Mouse (Mus musculus): Measurements from ENCODE around the gene Alg12. TPM values are rescaled to one million over a fixed set of nuclear protein-coding genes. Genes with fewer than 3 reads are reported as not detected.
"Not testable (repeated sequence)": the region's sequence is repeated elsewhere in the genome, so short reads cannot be mapped to it uniquely, and the experiment has no call there.

Gene Alg12
- polyA plus RNA-seq, 1 experiment = 16.6 TPM

GRCm38 (mm10) chr15:88813262-88813661, 5.9 kb downstream of the Alg12 start:
- Histone ChIP-seq H3K27me3 (ENCODE audit: control insufficient read depth, insufficient read depth, low read length) (no peaks in the 10 kb centered on the region), H3K4me3 (ENCODE audit: extremely low read depth, insufficient read depth, insufficient read length) (no peak overlapping the region), H3K36me3 (ENCODE audit: control insufficient read depth, insufficient read depth, low read length) (peaks cover 19% of the 10 kb centered on the region), H3K27ac (ENCODE audit: insufficient read depth, low read length) (no peak overlapping the region), H3K4me1 (ENCODE audit: control insufficient read depth, insufficient read depth, insufficient read length) (no peaks in the 10 kb centered on the region)
- 90% methylated on average over 3 of the region's 3 CpGs for WGBS
- no peak for TF ChIP-seq CTCF (IDR thresholded peaks at IDR 0.05; ENCODE audit: extremely low read depth, insufficient read depth, insufficient read length, insufficient replicate concordance)
- no peak for TF ChIP-seq POLR2A (IDR thresholded peaks at IDR 0.05; ENCODE audit: low read depth, low read length)
- no peak for DNase-seq (ENCODE audit: low read depth in 1 of 2, low spot score in 2 of 2)

DNA sequence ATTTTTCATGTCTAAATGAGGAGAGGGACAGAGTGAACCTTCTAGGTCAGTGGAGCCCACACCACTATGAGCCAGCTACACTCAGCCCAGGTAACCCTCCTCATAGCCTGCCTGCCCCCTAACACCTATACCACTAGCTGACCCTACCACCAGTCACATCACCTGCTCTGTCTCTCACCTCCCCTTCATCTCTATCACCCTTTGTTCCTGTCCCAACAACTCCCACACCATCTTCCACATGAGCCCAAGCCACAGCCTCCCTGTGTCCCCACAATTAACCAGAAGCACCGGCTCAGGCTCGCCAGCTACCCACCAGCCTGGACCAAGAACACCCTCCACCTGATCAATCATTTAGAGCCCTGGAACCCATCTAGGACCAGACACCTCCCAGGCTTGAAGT, 8.7 kb downstream of the Alg12 start:
- Histone ChIP-seq H3K4me3 (ENCODE audit: extremely low read depth, insufficient read depth, insufficient read length) (no peak overlapping the region), H3K36me3 (ENCODE audit: control insufficient read depth, insufficient read depth, low read length) (peaks cover 31% of the 10 kb centered on the region), H3K27ac (ENCODE audit: insufficient read depth, low read length) (no peak overlapping the region), H3K4me1 (ENCODE audit: control insufficient read depth, insufficient read depth, insufficient read length) (no peaks in the 10 kb centered on the region), H3K27me3 (ENCODE audit: control insufficient read depth, insufficient read depth, low read length) (no peaks in the 10 kb centered on the region)
- DNase-seq (ENCODE audit: low read depth in 1 of 2, low spot score in 2 of 2) = no peak
- no peak for TF ChIP-seq CTCF (IDR thresholded peaks at IDR 0.05; ENCODE audit: extremely low read depth, insufficient read depth, insufficient read length, insufficient replicate concordance)
- no peak for TF ChIP-seq POLR2A (IDR thresholded peaks at IDR 0.05; ENCODE audit: low read depth, low read length)
- WGBS = 91% methylated on average over 2 of the region's 2 CpGs

DNA sequence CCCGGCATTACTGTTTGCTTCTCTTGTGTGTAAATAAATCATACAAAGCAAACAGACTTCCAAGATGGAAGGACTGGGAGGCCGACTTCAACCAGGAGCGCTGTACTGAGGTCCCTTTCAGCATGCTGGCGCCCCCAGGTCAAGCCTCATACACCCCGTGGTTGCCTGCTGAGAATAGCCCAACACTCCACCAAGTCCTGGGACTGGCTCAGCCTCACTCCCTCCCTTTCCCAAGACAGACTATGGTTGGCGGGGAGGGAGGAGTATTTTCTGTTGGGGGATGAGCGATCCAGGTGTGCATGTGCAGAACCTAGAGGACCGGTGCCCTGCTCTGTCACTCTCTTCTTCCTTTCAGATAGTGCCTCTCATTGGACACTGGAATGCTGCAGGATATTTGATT, 11.0 kb downstream of the Alg12 start:
- peaks cover 27% of the 10 kb centered on the region for H3K36me3 ChIP-seq (ENCODE audit: control insufficient read depth, insufficient read depth, low read length)

GRCm38 (mm10) chr15:88802348-88802747, 16.8 kb downstream of the Alg12 start:
- H3K27ac ChIP-seq (ENCODE audit: insufficient read depth, low read length) = no peak overlapping the region
- no peak for DNase-seq (ENCODE audit: low read depth in 1 of 2, low spot score in 2 of 2)
- H3K27me3 ChIP-seq (ENCODE audit: control insufficient read depth, insufficient read depth, low read length) = no peaks in the 10 kb centered on the region
- H3K36me3 ChIP-seq (ENCODE audit: control insufficient read depth, insufficient read depth, low read length) = peaks cover 10% of the 10 kb centered on the region
- WGBS = 91% methylated on average over 6 of the region's 6 CpGs
- no peaks in the 10 kb centered on the region for H3K4me1 ChIP-seq (ENCODE audit: control insufficient read depth, insufficient read depth, insufficient read length)
- no peak overlapping the region for H3K4me3 ChIP-seq (ENCODE audit: extremely low read depth, insufficient read depth, insufficient read length)
- no peak for TF ChIP-seq POLR2A (IDR thresholded peaks at IDR 0.05; ENCODE audit: low read depth, low read length)
- no peak for TF ChIP-seq CTCF (IDR thresholded peaks at IDR 0.05; ENCODE audit: extremely low read depth, insufficient read depth, insufficient read length, insufficient replicate concordance)

More for the DNA sequence above, 11.0 kb downstream of the Alg12 start:
- TF ChIP-seq CTCF (IDR thresholded peaks at IDR 0.05; ENCODE audit: extremely low read depth, insufficient read depth, insufficient read length, insufficient replicate concordance) (no peak), POLR2A (IDR thresholded peaks at IDR 0.05; ENCODE audit: low read depth, low read length) (no peak)
- Histone ChIP-seq H3K27ac (ENCODE audit: insufficient read depth, low read length) (no peak overlapping the region), H3K4me3 (ENCODE audit: extremely low read depth, insufficient read depth, insufficient read length) (no peak overlapping the region), H3K4me1 (ENCODE audit: control insufficient read depth, insufficient read depth, insufficient read length) (no peaks in the 10 kb centered on the region), H3K27me3 (ENCODE audit: control insufficient read depth, insufficient read depth, low read length) (no peaks in the 10 kb centered on the region)
- DNase-seq (ENCODE audit: low read depth in 1 of 2, low spot score in 2 of 2) = no peak
- 96% methylated on average over 8 of the region's 8 CpGs for WGBS

DNA sequence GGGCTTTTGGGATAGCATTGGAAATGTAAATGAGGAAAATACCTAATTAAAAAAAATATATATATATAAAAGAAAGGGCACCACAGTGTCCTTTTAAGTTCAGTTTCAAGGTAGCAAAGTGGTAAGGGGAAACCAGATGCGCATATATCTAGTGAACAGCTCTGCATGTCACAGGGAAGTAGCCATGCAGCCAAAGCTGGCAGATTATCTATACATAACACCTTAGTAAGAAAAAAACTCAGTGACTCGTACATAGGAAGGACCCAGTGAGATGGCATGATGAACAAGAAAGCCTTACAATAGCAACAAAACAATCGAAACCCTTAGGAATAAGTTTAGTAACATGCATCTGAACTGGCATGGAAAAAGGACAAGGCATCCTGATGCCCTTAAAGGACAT, 17.2 kb downstream of the Alg12 start:
- TF ChIP-seq CTCF (IDR thresholded peaks at IDR 0.05; ENCODE audit: extremely low read depth, insufficient read depth, insufficient read length, insufficient replicate concordance) (no peak), POLR2A (IDR thresholded peaks at IDR 0.05; ENCODE audit: low read depth, low read length) (no peak)
- Histone ChIP-seq H3K4me3 (ENCODE audit: extremely low read depth, insufficient read depth, insufficient read length) (no peak overlapping the region), H3K4me1 (ENCODE audit: control insufficient read depth, insufficient read depth, insufficient read length) (no peaks in the 10 kb centered on the region), H3K36me3 (ENCODE audit: control insufficient read depth, insufficient read depth, low read length) (peaks cover 10% of the 10 kb centered on the region), H3K27ac (ENCODE audit: insufficient read depth, low read length) (no peak overlapping the region), H3K27me3 (ENCODE audit: control insufficient read depth, insufficient read depth, low read length) (no peaks in the 10 kb centered on the region)
- no peak for DNase-seq (ENCODE audit: low read depth in 1 of 2, low spot score in 2 of 2)
- WGBS = 91% methylated on average over 3 of the region's 3 CpGs

DNA sequence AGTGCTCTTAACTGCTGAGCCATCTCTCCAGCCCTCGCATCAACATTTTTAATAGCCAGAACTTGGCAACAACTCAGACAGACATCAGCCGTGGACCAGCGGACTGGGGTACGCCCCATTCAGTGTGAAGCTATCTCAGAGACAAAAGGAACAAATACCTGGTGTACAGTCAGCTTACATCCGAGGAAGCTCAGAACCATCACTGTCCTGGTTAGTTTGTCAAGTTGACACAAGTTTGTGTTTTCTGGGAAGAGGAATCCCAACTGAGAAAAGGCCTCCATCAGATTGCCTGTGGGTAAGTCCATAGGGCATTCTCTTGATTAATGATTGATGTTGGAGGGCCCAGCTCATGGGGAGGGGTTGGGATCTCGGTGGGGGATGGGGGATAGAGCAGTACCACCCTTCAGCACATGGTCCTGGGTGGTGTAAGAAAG, 18.2 kb downstream of the Alg12 start:
- H3K4me3 ChIP-seq (ENCODE audit: extremely low read depth, insufficient read depth, insufficient read length) = no peak overlapping the region
- peaks cover 4% of the 10 kb centered on the region for H3K36me3 ChIP-seq (ENCODE audit: control insufficient read depth, insufficient read depth, low read length)
- no peak overlapping the region for H3K27ac ChIP-seq (ENCODE audit: insufficient read depth, low read length)
- H3K27me3 ChIP-seq (ENCODE audit: control insufficient read depth, insufficient read depth, low read length) = no peaks in the 10 kb centered on the region
- DNase-seq (ENCODE audit: low read depth in 1 of 2, low spot score in 2 of 2) = no peak
- H3K4me1 ChIP-seq (ENCODE audit: control insufficient read depth, insufficient read depth, insufficient read length) = no peaks in the 10 kb centered on the region
- 78% methylated on average over 6 of the region's 6 CpGs for WGBS
- TF ChIP-seq CTCF (IDR thresholded peaks at IDR 0.05; ENCODE audit: extremely low read depth, insufficient read depth, insufficient read length, insufficient replicate concordance) (no peak), POLR2A (IDR thresholded peaks at IDR 0.05; ENCODE audit: low read depth, low read length) (no peak)

- Histone ChIP-seq H3K36me3 (ENCODE audit: control insufficient read depth, insufficient read depth, low read length) (no peaks in the 10 kb centered on the region; the same call in none of the 2 replicates), H3K27me3 (ENCODE audit: control insufficient read depth, insufficient read depth, low read length) (no peaks in the 10 kb centered on the region), H3K4me3 (ENCODE audit: extremely low read depth, insufficient read depth, insufficient read length) (no peak overlapping the region), H3K4me1 (ENCODE audit: control insufficient read depth, insufficient read depth, insufficient read length) (no peaks in the 10 kb centered on the region), H3K27ac (ENCODE audit: insufficient read depth, low read length) (no peak overlapping the region)
- 84% methylated on average over 11 of the region's 11 CpGs for WGBS
- TF ChIP-seq POLR2A (IDR thresholded peaks at IDR 0.05; ENCODE audit: low read depth, low read length) (no peak), CTCF (IDR thresholded peaks at IDR 0.05; ENCODE audit: extremely low read depth, insufficient read depth, insufficient read length, insufficient replicate concordance) (no peak)
- DNase-seq (ENCODE audit: low read depth in 1 of 2, low spot score in 2 of 2) = no peak
These were observed 19.2 kb downstream of the Alg12 start for GRCm38 (mm10) chr15:88799950-88800371.

GRCm38 (mm10) chr15:88794729-88795128, 24.4 kb downstream of the Alg12 start:
- H3K27ac ChIP-seq (ENCODE audit: insufficient read depth, low read length); H3K4me1 ChIP-seq (ENCODE audit: control insufficient read depth, insufficient read depth, insufficient read length); H3K4me3 ChIP-seq (ENCODE audit: extremely low read depth, insufficient read depth, insufficient read length); DNase-seq (ENCODE audit: low read depth in 1 of 2, low spot score in 2 of 2); H3K36me3 ChIP-seq (ENCODE audit: control insufficient read depth, insufficient read depth, low read length); H3K27me3 ChIP-seq (ENCODE audit: control insufficient read depth, insufficient read depth, low read length): not testable (repeated sequence)
- WGBS = 92% methylated on average over 5 of the region's 5 CpGs

Data from spleen, adult 2 months (tissue).